Mouse (Mus musculus) brown adipose tissue, adult 24 weeks (tissue): ENCODE measurements at regions not wholly inside any gene's neighbourhood (a gene's known extent, or its start where the extent isn't known, plus 50 kb on each side); places are given as distances from the start of the nearest gene placed in this dataset.

ENCODE experiments used
- H3K27ac ChIP-seq: fragments of 200-500 bp; replicated peaks from 2 replicates; pipeline ENCODE4 v1.5.1; 2012; ENCODE audit warnings: low read depth, mild to moderate bottlenecking, low read length
- H3K4me1 ChIP-seq: fragments of 200-500 bp; 2 replicates; pipeline ENCODE4 v1.6.1; 2012; ENCODE audit warnings: low read length, mixed read lengths; ENCODE audit not compliant: control insufficient read depth, insufficient read depth, insufficient read length
- H3K4me3 ChIP-seq: fragments of 200-500 bp; 2 replicates; pipeline ENCODE4 v1.5.1; 2012; ENCODE audit warnings: low read depth, mild to moderate bottlenecking, low read length, moderate library complexity; ENCODE audit not compliant: insufficient read depth

GRCm38 (mm10) chr7:40212576-40212975, 685.6 kb upstream of the Vstm2b start:
- no peak overlapping the region for H3K27ac ChIP-seq
- H3K4me1 ChIP-seq, result no peaks in the 10 kb centered on the region
- no peak overlapping the region for H3K4me3 ChIP-seq

DNA sequence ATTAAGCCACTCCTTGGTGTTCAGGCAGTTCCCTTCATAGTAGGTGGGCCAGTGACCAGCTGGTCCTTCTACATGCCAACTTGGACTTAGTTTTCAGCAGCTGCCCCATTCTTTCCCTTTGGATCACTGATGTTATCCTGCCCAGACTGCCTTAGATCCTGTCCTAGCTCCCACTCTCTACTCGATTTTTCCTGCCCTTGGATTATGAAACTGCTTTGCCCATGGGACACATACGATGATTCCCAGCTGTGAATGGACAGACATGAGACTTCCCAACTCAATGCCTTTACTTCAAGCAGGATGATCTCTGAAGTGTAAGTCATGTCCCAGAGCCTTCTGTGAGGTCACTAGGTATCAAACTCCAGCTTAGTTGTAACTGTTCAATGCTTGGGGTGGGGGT, 684.5 kb upstream of the Vstm2b start:
- no peak overlapping the region for H3K4me3 ChIP-seq
- no peaks in the 10 kb centered on the region for H3K4me1 ChIP-seq
- H3K27ac ChIP-seq, result no peak overlapping the region

- Histone ChIP-seq H3K27ac (no peak overlapping the region), H3K4me1 (no peaks in the 10 kb centered on the region), H3K4me3 (no peak overlapping the region)
Measured at GRCm38 (mm10) chr7:40214395-40214794, 683.7 kb upstream of the Vstm2b start.

DNA sequence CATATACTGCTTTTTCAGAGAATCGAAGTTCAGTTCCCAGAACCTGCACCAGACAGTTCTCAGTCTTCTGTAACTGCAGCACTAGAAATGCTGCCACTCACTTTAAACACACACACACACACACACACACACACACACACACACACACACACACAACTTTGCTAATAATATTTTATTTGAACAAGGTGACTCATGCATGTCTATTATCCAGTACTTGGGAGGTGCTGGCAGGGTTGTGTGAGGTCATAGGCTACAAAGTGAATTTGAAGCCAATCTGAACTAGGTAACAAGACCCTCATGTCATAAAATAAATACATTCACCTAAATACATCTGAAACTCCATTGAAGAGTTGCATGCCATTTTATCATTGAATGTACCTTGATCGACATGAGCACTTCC, 682.9 kb upstream of the Vstm2b start:
- Histone ChIP-seq H3K4me1 (no peaks in the 10 kb centered on the region), H3K4me3 (no peak overlapping the region), H3K27ac (no peak overlapping the region)

- no peak overlapping the region for H3K4me3 ChIP-seq
- H3K4me1 ChIP-seq, result no peaks in the 10 kb centered on the region
- H3K27ac ChIP-seq, result no peak overlapping the region
Measured at GRCm38 (mm10) chr7:40220549-40220948, 677.6 kb upstream of the Vstm2b start.

GRCm38 (mm10) chr7:40245188-40245587, 652.9 kb upstream of the Vstm2b start:
- Histone ChIP-seq H3K4me3 (no peak overlapping the region), H3K4me1 (no peaks in the 10 kb centered on the region), H3K27ac (no peak overlapping the region)

GRCm38 (mm10) chr7:40248521-40248920, 649.6 kb upstream of the Vstm2b start:
- Histone ChIP-seq H3K4me1 (no peaks in the 10 kb centered on the region), H3K27ac (no peak overlapping the region), H3K4me3 (no peak overlapping the region)

DNA sequence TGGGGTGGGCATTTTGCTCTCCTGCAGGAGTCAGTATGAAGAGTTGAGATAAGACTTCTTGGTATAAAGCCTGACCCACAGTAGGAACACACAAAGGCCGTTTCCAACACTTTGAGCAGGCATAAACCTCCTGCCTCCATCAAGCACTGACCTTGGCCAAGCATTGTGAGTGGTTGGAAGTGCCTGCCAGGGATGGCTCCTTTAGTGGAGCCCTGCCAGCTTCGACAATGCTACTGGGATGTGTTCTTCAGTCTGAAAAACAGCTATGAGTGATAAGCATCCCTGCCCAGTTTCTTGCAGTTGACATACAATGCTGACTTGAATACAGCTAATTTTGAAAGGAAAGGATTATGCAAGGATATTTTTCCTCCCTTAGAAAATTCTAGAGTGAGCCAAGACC, 644.6 kb upstream of the Vstm2b start:
- Histone ChIP-seq H3K4me3 (no peak overlapping the region), H3K4me1 (no peaks in the 10 kb centered on the region), H3K27ac (no peak overlapping the region)

DNA sequence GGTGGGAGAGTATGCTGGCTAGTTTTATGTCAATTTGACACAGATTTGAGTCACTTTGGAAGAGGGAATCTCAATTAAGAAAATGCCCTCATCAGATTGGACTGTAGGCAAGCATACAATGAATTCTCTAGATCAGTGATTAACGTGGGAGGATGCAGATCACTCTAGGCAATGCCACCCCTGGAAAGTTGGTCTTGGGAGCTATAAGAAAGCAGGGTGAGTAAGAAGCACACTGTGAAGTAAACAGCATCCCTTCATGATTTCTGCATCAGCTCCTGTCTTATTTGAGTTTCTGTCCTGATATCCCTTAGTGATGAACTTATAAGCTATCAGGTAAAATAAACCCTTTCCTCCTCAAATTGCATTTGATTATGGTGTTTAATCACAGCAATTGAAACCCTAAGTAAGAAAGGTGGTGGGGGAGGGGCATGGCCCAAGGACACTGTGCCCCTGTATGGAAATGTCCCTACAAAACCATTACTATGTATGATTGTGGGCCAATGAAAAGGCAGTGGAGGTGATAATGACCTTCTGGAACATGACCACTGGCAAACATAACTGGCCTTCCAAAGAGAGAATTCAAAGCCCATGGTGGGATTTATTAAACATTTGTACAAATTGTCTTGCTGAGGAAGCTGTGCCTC, 640.3 kb upstream of the Vstm2b start:
- Histone ChIP-seq H3K27ac (no peak overlapping the region), H3K4me3 (no peak overlapping the region), H3K4me1 (no peaks in the 10 kb centered on the region)

GRCm38 (mm10) chr7:40258377-40258739, 639.8 kb upstream of the Vstm2b start:
- no peaks in the 10 kb centered on the region for H3K4me1 ChIP-seq
- no peak overlapping the region for H3K4me3 ChIP-seq
- H3K27ac ChIP-seq, result no peak overlapping the region

DNA sequence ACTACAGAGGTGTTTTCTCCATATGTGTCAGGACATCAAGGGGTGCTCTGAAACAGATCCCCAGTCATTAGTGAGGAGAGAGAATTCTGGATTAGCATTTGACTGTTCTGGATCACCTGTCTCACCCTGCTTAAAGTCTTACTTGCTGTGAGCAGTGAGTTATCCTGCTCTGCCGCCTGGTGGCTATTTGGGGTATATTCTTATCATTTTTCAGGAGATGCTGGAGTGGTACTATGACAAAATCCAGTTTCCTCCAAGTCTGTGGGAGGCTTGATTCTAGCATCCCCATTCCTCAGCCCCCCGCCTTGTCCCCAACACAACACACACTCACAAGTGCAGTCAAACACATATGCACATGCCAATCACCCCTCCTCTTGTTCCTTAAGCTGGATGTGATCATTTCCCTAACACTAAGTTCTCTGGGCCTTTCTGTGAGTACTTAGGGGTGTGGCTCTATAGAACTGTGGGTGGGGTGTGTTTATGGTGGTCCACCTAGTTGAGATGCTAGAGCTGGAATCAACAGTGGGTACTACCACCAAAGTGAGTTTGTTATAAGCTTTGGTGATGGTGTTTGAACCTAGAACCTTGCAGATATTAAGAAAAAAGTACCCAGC, 624.6 kb upstream of the Vstm2b start:
- Histone ChIP-seq H3K4me1 (no peaks in the 10 kb centered on the region), H3K4me3 (no peak overlapping the region), H3K27ac (no peak overlapping the region)

GRCm38 (mm10) chr7:40275078-40275477, 623.0 kb upstream of the Vstm2b start:
- H3K4me3 ChIP-seq, result no peak overlapping the region
- no peaks in the 10 kb centered on the region for H3K4me1 ChIP-seq
- H3K27ac ChIP-seq, result no peak overlapping the region

GRCm38 (mm10) chr7:40275658-40276057, 622.5 kb upstream of the Vstm2b start:
- Histone ChIP-seq H3K4me1 (no peaks in the 10 kb centered on the region), H3K4me3 (no peak overlapping the region)

DNA sequence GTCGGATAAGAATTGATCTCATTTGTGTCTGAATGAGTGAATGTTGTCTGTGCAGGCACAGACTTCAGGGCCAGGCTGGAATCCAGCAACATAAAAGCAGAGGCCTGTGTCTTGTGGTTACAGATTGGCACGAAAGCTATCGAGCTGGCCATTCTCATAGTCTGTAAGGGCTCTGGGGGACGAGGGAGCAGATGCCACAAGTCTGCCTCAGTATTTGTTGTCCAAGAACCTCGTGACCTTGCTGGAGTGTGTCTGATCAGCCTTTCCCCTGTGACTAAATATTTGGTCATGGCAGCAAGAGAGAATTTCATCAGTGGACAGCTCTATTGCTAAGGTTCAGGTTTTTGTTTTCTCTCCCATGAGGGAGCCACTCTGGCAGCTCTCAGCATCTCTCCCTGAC, 622.0 kb upstream of the Vstm2b start:
- H3K4me1 ChIP-seq, result no peaks in the 10 kb centered on the region
- H3K27ac ChIP-seq, result no peak overlapping the region
- H3K4me3 ChIP-seq, result no peak overlapping the region

More at GRCm38 (mm10) chr7:40275658-40276057, 622.5 kb upstream of the Vstm2b start:
- no peak overlapping the region for H3K27ac ChIP-seq

GRCm38 (mm10) chr7:40290166-40290565, 608.0 kb upstream of the Vstm2b start:
- H3K4me3 ChIP-seq, result no peak overlapping the region
- H3K4me1 ChIP-seq, result no peaks in the 10 kb centered on the region
- no peak overlapping the region for H3K27ac ChIP-seq

GRCm38 (mm10) chr7:40310558-40310957, 587.6 kb upstream of the Vstm2b start:
- Histone ChIP-seq H3K27ac (no peak overlapping the region), H3K4me1 (no peaks in the 10 kb centered on the region), H3K4me3 (no peak overlapping the region)
